Mouse (Mus musculus) embryonic stem cell, embryonic (primary cell): ENCODE results near the gene Fgfr2.

Experiments used
- CTCF ChIA-PET, 4 experiments: fragments of 300-600 bp in 2 of 4; fragments of 350-600 bp in 2 of 4; sonication (Branson Sonifier 250); formaldehyde crosslinking; loops; one replicate each; lab custom pipeline; 2022; ENCODE audit warnings: inconsistent platforms in 2 of 4; lab: Charles Lee
- POLR2A ChIA-PET, 4 experiments: fragments of 300-600 bp in 2 of 4; fragments of 350-600 bp in 2 of 4; sonication (Branson Sonifier 250); formaldehyde crosslinking; loops; one replicate each; lab custom pipeline; 2022; ENCODE audit warnings: antibody characterized with exemption in 4 of 4, inconsistent platforms in 1 of 4; lab: Charles Lee

The Fgfr2 gene

GRCm38 (mm10) chr7:132701412-132701811 lies 421.7 kb downstream of the Fgfr2 start:
- ChIA-PET CTCF (interaction anchor here in 2 of 4 experiments (0.7 to 0.8 kb wide), 2 partner anchors 45 to 110 kb away, joined by 3 to 5 read pairs; no protein-coding TSS in a partner anchor), POLR2A (interaction anchor here in 1 of 4 experiments (0.6 kb wide), 1 partner anchor 10 kb away, joined by 3 read pairs; no protein-coding TSS in a partner anchor)

GRCm38 (mm10) chr7:132700107-132700506 lies 423.0 kb downstream of the Fgfr2 start:
- ChIA-PET POLR2A (interaction anchor here in 1 of 4 experiments (1.5 kb wide), 1 partner anchor 12 kb away, joined by 6 read pairs; no protein-coding TSS in a partner anchor), CTCF (interaction anchor here in 2 of 4 experiments (0.6 to 1.2 kb wide), 2 partner anchors 8 to 111 kb away, joined by 3 to 6 read pairs; no protein-coding TSS in a partner anchor)

- ChIA-PET POLR2A (interaction anchor here in 2 of 4 experiments (1.1 to 1.6 kb wide), 3 partner anchors 12 to 44 kb away, joined by 3 to 6 read pairs (median 3); no protein-coding TSS in a partner anchor), CTCF (no interaction called here)
Observed at GRCm38 (mm10) chr7:132699639-132700038, 423.5 kb downstream of the Fgfr2 start.

GRCm38 (mm10) chr7:132699165-132699564 lies 424.0 kb downstream of the Fgfr2 start:
- ChIA-PET POLR2A (interaction anchor here in 2 of 4 experiments (0.5 to 1.6 kb wide), 7 partner anchors 12 to 197 kb away, joined by 3 to 6 read pairs (median 3); no protein-coding TSS in a partner anchor), CTCF (no interaction called here)

GRCm38 (mm10) chr7:132698737-132699136 lies 424.4 kb downstream of the Fgfr2 start:
- ChIA-PET CTCF (no interaction called here), POLR2A (interaction anchor here in 2 of 4 experiments (0.5 to 1.6 kb wide), 6 partner anchors 11 to 198 kb away, joined by 3 to 4 read pairs (median 3); no protein-coding TSS in a partner anchor)

GRCm38 (mm10) chr7:132697258-132697796 lies 425.8 kb downstream of the Fgfr2 start:
- CTCF ChIA-PET: interaction anchor here in 1 of 4 experiments (0.9 kb wide), 1 partner anchor 10 kb away, joined by 3 read pairs; no protein-coding TSS in a partner anchor
- POLR2A ChIA-PET: interaction anchor here in 1 of 4 experiments (0.5 kb wide), 1 partner anchor 114 kb away, joined by 3 read pairs; no protein-coding TSS in a partner anchor

GRCm38 (mm10) chr7:132693561-132693960 lies 429.6 kb downstream of the Fgfr2 start:
- POLR2A ChIA-PET: interaction anchor here in 1 of 4 experiments (1.1 kb wide), 1 partner anchor 24 kb away, joined by 3 read pairs; no protein-coding TSS in a partner anchor
- CTCF ChIA-PET: no interaction called here

GRCm38 (mm10) chr7:132692719-132693118 lies 430.4 kb downstream of the Fgfr2 start:
- ChIA-PET CTCF (interaction anchor here in 1 of 4 experiments (0.7 kb wide), 1 partner anchor 28 kb away, joined by 3 read pairs; no protein-coding TSS in a partner anchor), POLR2A (no interaction called here)

GRCm38 (mm10) chr7:132690716-132691472 lies 432.3 kb downstream of the Fgfr2 start:
- CTCF ChIA-PET: no interaction called here
- POLR2A ChIA-PET: no interaction called here

- ChIA-PET POLR2A (interaction anchor here in 1 of 4 experiments (0.6 kb wide), 1 partner anchor 46 kb away, joined by 3 read pairs; no protein-coding TSS in a partner anchor), CTCF (interaction anchor here in 1 of 4 experiments (0.5 kb wide), 1 partner anchor 77 kb away, joined by 8 read pairs; no protein-coding TSS in a partner anchor)
Observed at GRCm38 (mm10) chr7:132689722-132690121, 433.4 kb downstream of the Fgfr2 start.

GRCm38 (mm10) chr7:132688721-132689120 lies 434.4 kb downstream of the Fgfr2 start:
- POLR2A ChIA-PET: interaction anchor here in 1 of 4 experiments (0.6 kb wide), 1 partner anchor 12 kb away, joined by 3 read pairs; no protein-coding TSS in a partner anchor
- CTCF ChIA-PET: interaction anchor here in 1 of 4 experiments (0.9 kb wide), 1 partner anchor 1219 kb away, joined by 4 read pairs; no protein-coding TSS in a partner anchor

GRCm38 (mm10) chr7:132687897-132688296 lies 435.3 kb downstream of the Fgfr2 start:
- ChIA-PET POLR2A (interaction anchor here in 2 of 4 experiments (0.6 to 0.8 kb wide), 3 partner anchors 11 to 185 kb away, joined by 3 read pairs; no protein-coding TSS in a partner anchor), CTCF (interaction anchor here in 2 of 4 experiments (0.5 to 0.9 kb wide), 4 partner anchors 9 to 1462 kb away, joined by 3 to 4 read pairs (median 4); no protein-coding TSS in a partner anchor)

- ChIA-PET CTCF (no interaction called here), POLR2A (no interaction called here)
Observed at GRCm38 (mm10) chr7:132686515-132686914, 436.6 kb downstream of the Fgfr2 start.

GRCm38 (mm10) chr7:132683923-132684322 lies 439.2 kb downstream of the Fgfr2 start:
- ChIA-PET CTCF (no interaction called here), POLR2A (interaction anchor here in 2 of 4 experiments (0.7 to 1.2 kb wide), 3 partner anchors 10 to 574 kb away, joined by 3 read pairs; no protein-coding TSS in a partner anchor)

GRCm38 (mm10) chr7:132682901-132683300 lies 440.2 kb downstream of the Fgfr2 start:
- ChIA-PET CTCF (interaction anchor here in 1 of 4 experiments (1.2 kb wide), 1 partner anchor 9 kb away, joined by 3 read pairs; no protein-coding TSS in a partner anchor), POLR2A (interaction anchor here in 1 of 4 experiments (1.2 kb wide), 1 partner anchor 9 kb away, joined by 3 read pairs; no protein-coding TSS in a partner anchor)

GRCm38 (mm10) chr7:132682336-132682735 lies 440.8 kb downstream of the Fgfr2 start:
- CTCF ChIA-PET: interaction anchor here in 1 of 4 experiments (1.2 kb wide), 1 partner anchor 8 kb away, joined by 3 read pairs; no protein-coding TSS in a partner anchor
- POLR2A ChIA-PET: no interaction called here

GRCm38 (mm10) chr7:132681831-132682230 lies 441.3 kb downstream of the Fgfr2 start:
- CTCF ChIA-PET: interaction anchor here in 1 of 4 experiments (1.2 kb wide), 1 partner anchor 8 kb away, joined by 3 read pairs; no protein-coding TSS in a partner anchor
- POLR2A ChIA-PET: no interaction called here

GRCm38 (mm10) chr7:132681296-132681695 lies 441.9 kb downstream of the Fgfr2 start:
- POLR2A ChIA-PET: interaction anchor here in 1 of 4 experiments (0.6 kb wide), 1 partner anchor 27 kb away, joined by 3 read pairs; no protein-coding TSS in a partner anchor

More at GRCm38 (mm10) chr7:132681296-132681695, 441.9 kb downstream of the Fgfr2 start:
- CTCF ChIA-PET: no interaction called here
